ENCODE assay signal across 15 mouse cellular contexts in the genomic region with DNA sequence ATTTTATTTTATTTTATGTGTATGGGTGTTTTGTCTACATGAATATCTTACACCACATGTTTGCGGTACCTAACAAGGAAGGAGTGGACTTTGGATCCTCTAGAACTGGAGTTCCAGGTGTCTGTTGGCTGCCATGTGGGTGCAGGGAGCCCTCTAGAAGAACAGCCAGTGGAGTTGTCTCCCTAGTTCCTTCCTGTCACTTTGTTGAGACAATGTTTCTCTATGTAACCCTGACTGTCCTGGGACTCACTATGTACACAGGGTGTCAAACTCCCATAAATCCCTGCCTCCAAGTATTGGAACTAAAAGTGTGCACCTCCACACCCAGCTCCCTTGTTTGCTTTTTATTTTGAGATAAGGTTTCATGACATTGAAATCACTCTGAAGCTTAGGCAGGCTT.
"Had no signal": no experiment of that assay in that cellular context is flagged by ENCODE, and none has a peak within 500 bp of the region (broad histone marks: within the 10 kb centered on the region; RNA-seq: fewer than 3 reads in every experiment).

No protein-coding gene starts in this region.

- H3K9me3 ChIP-seq: liver, embryonic 13.5 days; midbrain, embryonic 13.5 days had no signal

- H3K36me3 ChIP-seq: liver, embryonic 13.5 days; midbrain, embryonic 13.5 days had no signal

- H3K4me3 ChIP-seq: layer of hippocampus, adult 2 months; left cerebral cortex, adult 2 months; liver, embryonic 13.5 days; midbrain, embryonic 13.5 days had no signal

- H3K4me1 ChIP-seq: midbrain, embryonic 13.5 days had no signal

- H3K9ac ChIP-seq: liver, embryonic 13.5 days; liver, postnatal 0 days; lung, embryonic 14.5 days; midbrain, embryonic 13.5 days had no signal

- H3K27me3 ChIP-seq: liver, embryonic 13.5 days; midbrain, embryonic 13.5 days had no signal

- H3K27ac ChIP-seq: kidney, postnatal 0 days; layer of hippocampus, adult 2 months; left cerebral cortex, adult 2 months; liver, embryonic 13.5 days; macrophage; midbrain, embryonic 13.5 days had no signal

- ATAC-seq: liver, postnatal 0 days; lung, postnatal 0 days; midbrain, embryonic 13.5 days; midbrain, embryonic 16.5 days had no signal

- H3K4me2 ChIP-seq: liver, embryonic 13.5 days; lung, embryonic 14.5 days; midbrain, embryonic 13.5 days had no signal

- DNase-seq: kidney, adult 11 months; kidney, postnatal 25 days; layer of hippocampus, adult 9-11 months; liver, embryonic 13.5 days; liver, postnatal 0 days; lung, embryonic 14.5 days; thymus, adult 18-20 months; thymus, postnatal 36 days had no signal
